Mouse (Mus musculus): ENCODE data around the gene Prom1. TPM values are rescaled to one million over a fixed set of nuclear protein-coding genes. Genes with fewer than 3 reads are reported as not detected.

Prom1 gene
- total RNA-seq, 2 experiments from 2014 or later = 11.6 to 14.2 TPM

GRCm38 (mm10) chr5:43982896-43983295, 118.9 kb downstream of the Prom1 start:
- intact Hi-C loops (cut with DNase I) = no loop called here

DNA sequence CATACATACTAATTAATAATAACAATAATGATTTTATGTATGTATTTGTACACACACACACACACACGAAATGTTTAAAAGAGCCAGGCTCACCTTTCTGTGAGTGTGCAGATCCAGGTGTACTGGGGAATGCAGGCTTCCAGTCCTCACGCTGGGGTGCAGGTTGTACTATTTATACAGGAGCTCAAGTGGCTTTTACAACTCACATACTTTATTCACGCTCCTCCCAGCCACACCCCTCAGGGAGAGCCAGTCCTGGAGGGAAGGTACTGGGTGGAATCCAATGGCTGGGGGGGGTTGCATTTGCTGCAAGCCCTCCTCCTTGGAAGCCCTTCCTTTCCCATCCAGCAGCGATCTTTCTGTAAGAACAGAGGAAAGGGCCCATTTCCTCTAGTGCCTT, 120.2 kb downstream of the Prom1 start, which contains the start of gene Fgfbp1:
Fgfbp1 (minus strand) TSS at position 160 of the 400 bp plus-strand sequence.
- DNase-seq = no peak
- intact Hi-C loops (cut with DNase I) = no loop called here

More at GRCm38 (mm10) chr5:43982896-43983295, 118.9 kb downstream of the Prom1 start:
- DNase-seq = no peak

- intact Hi-C loops (cut with DNase I) = no loop called here
- DNase-seq = no peak
These were observed 121.4 kb downstream of the Prom1 start for GRCm38 (mm10) chr5:43980397-43980796.

DNA sequence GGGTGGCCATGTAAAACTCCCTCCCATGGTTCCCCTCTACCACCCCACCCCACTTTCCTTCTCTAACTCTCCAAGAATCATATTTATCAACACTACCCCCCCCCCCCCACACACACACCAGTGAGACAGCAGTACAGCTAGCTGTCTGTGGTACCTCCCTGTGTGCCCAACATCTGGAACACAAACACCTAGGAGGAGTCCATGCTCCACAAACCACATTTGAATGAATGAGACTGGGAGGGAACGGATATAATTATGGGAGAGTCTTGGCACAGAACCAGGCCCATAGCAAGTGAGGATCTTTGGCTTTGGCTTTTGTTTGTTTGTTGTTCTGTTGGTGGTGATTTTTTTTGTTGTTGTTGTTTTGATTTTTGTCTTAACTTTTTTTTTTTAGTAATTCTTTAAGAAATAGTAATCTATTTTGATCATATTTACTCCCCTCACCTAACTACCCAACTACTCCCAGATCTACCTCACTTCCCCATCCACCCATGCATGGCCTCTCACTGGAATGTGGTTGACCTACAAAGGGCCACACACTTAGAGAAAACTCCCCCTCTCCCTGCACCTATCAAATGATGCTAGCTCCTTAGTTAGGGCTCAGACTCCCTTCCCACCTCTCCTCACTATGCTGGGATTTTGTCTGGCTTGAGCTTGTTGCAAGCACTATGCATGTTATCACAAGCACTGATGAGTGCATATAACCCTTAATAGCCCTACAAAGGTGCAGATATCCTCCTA, 124.8 kb downstream of the Prom1 start:
- no peak for DNase-seq
- intact Hi-C loops (cut with DNase I) = no loop called here

DNA sequence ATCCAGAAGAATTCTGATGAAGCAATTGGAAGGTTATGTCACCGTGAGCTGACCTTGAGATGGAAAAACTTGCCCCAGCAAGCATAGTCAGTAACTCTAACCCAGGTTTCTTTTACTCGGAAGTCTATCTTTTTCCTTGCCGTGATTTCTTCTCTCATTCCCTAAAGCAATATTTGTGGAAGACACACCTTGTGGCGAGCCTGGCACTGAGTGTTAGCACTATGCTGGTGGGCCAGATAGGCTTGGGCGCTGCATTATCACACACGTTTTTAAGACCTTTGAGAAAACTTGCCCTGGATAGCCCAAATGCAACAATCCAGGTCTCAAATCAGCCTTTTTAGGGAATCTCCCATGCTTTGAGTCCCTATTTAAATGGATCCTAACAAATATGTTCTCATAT, 127.7 kb downstream of the Prom1 start:
- intact Hi-C loops (cut with DNase I) = no loop called here
- DNase-seq = no peak

GRCm38 (mm10) chr5:43971156-43971555, 130.7 kb downstream of the Prom1 start:
- no peak for DNase-seq
- intact Hi-C loops (cut with DNase I) = no loop called here

GRCm38 (mm10) chr5:43970532-43970931, 131.3 kb downstream of the Prom1 start:
- no peak for DNase-seq
- intact Hi-C loops (cut with DNase I) = no loop called here

DNA sequence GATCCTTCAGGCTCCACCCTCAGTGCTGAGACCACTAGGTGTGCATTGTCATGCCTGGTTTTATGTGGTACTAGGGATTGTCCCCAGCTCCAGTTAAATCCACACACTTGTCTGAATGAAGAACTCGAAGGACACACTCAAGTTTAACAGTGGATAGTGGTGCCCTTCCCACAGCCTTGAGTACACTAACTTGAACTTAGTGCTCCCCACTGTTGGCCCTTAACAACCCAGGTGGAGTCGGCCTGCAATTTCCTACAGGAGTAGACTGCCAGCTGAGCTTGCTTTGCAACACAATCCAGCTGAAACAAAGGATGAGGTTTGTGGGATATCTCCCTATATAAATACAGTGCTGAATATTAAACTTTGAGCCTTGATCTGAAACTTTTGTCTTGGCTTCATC, 133.2 kb downstream of the Prom1 start:
- DNase-seq = no peak

DNA sequence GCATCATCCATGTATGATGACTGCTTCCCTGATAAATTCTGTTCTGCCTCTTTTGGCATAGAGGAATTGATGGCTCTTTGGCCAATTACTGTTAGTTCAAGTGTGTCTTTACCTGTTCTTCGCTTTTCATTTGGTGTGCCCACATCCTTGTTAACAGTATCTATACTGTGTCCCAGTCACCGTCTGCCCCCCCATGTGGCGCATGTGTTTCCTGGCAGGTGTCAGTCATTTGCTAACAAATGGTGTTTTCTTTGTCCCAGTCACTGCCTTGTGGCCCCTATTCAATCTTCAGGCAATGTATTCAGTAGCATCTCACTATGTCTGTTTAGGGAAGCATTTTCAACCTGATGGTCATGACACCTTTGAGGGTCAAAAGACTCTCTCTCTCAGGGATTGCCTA, 140.8 kb downstream of the Prom1 start:
- no peak for DNase-seq
- intact Hi-C loops (cut with DNase I) = no loop called here

More for the DNA sequence above, 133.2 kb downstream of the Prom1 start:
- intact Hi-C loops (cut with DNase I) = no loop called here

GRCm38 (mm10) chr5:43959884-43960440, 141.9 kb downstream of the Prom1 start:
- no peak for DNase-seq
- intact Hi-C loops (cut with DNase I) = no loop called here

DNA sequence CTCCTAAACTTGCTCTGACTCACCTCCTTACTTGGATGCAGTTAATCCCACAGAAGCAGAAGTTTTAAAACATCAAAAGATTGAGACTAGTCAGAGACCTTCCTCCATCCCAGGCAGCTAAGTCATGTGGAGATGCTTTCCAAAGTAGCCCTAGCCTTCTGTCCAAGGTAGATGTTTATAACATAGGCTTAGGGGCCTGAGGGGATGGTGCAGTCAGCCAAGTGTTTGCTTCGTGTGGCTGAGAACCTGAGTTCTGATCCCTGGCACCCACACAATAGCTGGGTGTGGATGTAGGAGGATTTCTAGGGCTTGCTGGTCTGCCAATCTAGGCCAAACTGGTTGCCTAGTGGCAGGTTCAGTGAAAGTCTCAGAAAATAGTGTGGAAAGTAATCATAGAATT, 148.6 kb downstream of the Prom1 start:
- intact Hi-C loops (cut with DNase I) = no loop called here
- no peak for DNase-seq

GRCm38 (mm10) chr5:43948748-43949275, 153.0 kb downstream of the Prom1 start:
- DNase-seq = peak; percentile 14 to 17
- intact Hi-C loops (cut with DNase I) = no loop called here

DNA sequence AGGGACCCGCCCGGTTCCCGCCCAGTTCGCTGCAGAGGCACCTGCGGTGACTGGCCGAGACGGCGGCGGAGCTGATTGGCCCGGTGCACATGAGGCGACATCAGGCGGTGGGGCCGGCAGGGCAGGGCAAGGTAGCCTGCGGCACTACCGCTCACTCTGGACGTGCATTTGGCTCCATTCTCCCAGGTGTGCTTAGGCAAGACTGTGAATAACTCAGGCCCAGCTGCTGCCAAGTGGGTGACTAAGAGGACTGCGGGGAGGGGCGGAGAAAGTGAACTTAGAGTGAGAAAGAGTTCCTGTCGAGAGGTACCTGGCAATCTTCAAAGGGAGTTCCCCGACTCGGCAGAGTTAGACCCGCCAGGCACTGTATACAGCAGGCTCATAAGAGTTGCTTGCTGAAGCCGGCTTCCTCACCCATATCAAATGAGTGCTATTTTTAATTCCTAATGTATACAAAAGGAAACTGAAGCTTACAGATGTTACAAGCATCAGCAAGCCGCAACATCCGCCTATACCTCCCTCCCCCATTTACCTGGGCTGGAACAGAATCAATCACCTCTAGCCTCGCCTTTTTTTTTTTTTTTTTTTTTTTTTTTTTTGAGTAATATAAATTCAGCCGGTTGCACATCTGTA, 153.6 kb downstream of the Prom1 start:
- DNase-seq = peak; percentile 19 to 45
- intact Hi-C loops (cut with DNase I) = no loop called here

DNA sequence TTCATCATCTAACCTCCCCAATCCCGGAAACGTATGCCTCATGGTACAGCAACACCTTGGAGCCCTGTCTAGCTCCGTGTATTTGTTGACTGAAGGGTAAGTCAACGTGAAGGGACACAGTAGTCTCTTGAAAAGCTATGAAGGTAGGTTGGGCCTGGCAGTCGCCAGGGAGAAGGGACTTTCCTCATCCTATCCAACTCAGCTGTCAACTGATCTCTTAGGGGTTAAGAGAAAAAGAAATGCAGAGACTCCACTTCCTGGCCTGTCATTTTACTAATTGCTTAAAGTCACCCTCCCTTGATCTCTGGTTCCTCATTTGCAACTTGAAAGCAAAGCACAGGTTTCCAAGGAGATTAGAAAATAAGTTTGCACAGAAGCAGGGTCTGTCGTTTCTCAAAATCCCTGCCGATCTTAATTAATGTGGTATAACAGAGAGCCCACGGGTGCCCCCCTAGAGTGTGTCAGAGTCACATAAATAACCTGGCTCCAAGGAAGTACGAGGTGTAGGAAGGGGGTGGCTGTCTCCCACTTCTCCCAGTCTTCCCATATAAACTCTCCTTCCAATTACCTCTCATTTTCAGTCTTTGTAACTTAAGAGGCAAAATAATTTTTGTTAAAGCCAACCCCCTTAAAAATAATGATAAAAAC, 154.4 kb downstream of the Prom1 start:
- intact Hi-C loops (cut with DNase I) = no loop called here
- no peak for DNase-seq

Other genes with a start within 250 kb of the Prom1 start
- gene Cd38, start 233.5 kb downstream of the Prom1 start, total RNA-seq (2021) = 10 to 100 TPM; 10.7 to 12.5 TPM
- gene Gm7879, start 188.9 kb downstream of the Prom1 start, total RNA-seq (2021) = 1 to 10 TPM; 5.8 to 8.1 TPM
- gene Fgfbp1, start 120.3 kb downstream of the Prom1 start, total RNA-seq (2021) = under 1 TPM; 0.32 to 0.41 TPM
- gene Tapt1, start 124.6 kb upstream of the Prom1 start, total RNA-seq (2021) = 10 to 100 TPM; 23.4 to 23.9 TPM